Mouse (Mus musculus) neural tube, embryonic 15.5 days (tissue): Measurements from ENCODE around the gene Mrpl54. TPM values are rescaled to one million over a fixed set of nuclear protein-coding genes. Genes with fewer than 3 reads are reported as not detected.

Source experiments
- ATAC-seq: fragments of 200-750 bp; cut with Nextera tagmentation; 2 replicates; pipeline ENCODE4 v1.8.0; 2017; ENCODE audit warnings: mild to moderate bottlenecking, moderate TSS enrichment, moderate library complexity; ENCODE audit not compliant: low FRiP score
- H3K27ac ChIP-seq: fragments of 300-500 bp; sonication (generic); replicated peaks from 2 replicates; pipeline ENCODE4 v1.5.1; 2015; ENCODE audit warnings: mild to moderate bottlenecking, inconsistent platforms
- H3K27me3 ChIP-seq: fragments of 300-500 bp; sonication (generic); replicated peaks from 2 replicates; pipeline ENCODE4 v1.6.1; 2015; ENCODE audit warnings: inconsistent platforms
- H3K36me3 ChIP-seq: fragments of 300-500 bp; sonication (generic); 2 replicates; pipeline ENCODE4 v1.6.1; 2015; ENCODE audit warnings: inconsistent platforms
- H3K4me1 ChIP-seq: fragments of 300-500 bp; sonication (generic); 2 replicates; pipeline ENCODE4 v1.6.1; 2015; ENCODE audit warnings: inconsistent platforms
- H3K4me2 ChIP-seq: fragments of 300-500 bp; sonication (generic); 2 replicates; pipeline ENCODE4 v1.6.1; 2015; ENCODE audit warnings: inconsistent platforms, mild to moderate bottlenecking, moderate library complexity
- H3K4me3 ChIP-seq: fragments of 300-500 bp; sonication (generic); replicated peaks from 2 replicates; pipeline ENCODE4 v1.5.1; 2015; ENCODE audit warnings: mild to moderate bottlenecking, inconsistent platforms
- H3K9ac ChIP-seq: fragments of 300-500 bp; sonication (generic); replicated peaks from 2 replicates; pipeline ENCODE4 v1.6.1; 2015; ENCODE audit warnings: mild to moderate bottlenecking, inconsistent platforms
- H3K9me3 ChIP-seq: fragments of 300-500 bp; sonication (generic); replicated peaks from 2 replicates; pipeline ENCODE4 v1.6.1; 2016; ENCODE audit warnings: inconsistent platforms
- WGBS: fragments of 180-500 bp; shearing (Covaris S2); methylation state at CpG from one replicate; pipeline ENCODE4 v1.1.7; 2015; ENCODE audit warnings: mixed read lengths; 5-methylcytosine and 5-hydroxymethylcytosine counted together
- polyA plus RNA-seq: library from polyadenylated mRNA; unstranded; fragments of >200 nt; fragmentation: Nextera tagmentation; extraction: Ambion mirVana; gene quantifications from 2 replicates; pipeline ENCODE4 v1.2.1, GENCODE M21; 2015

The Mrpl54 gene
- polyA plus RNA-seq, 1 experiment from 2014 or later, result 155 TPM

GRCm38 (mm10) chr10:81279496-81279895 is 12.8 kb upstream of the Mrpl54 start:
- no peak overlapping the region for H3K27ac ChIP-seq
- H3K4me3 ChIP-seq, result no peak overlapping the region
- no peak overlapping the region for H3K4me2 ChIP-seq
- no peak overlapping the region for H3K9ac ChIP-seq
- no peaks in the 10 kb centered on the region for H3K4me1 ChIP-seq
- 31% methylated on average over 10 of the region's 10 CpGs for WGBS
- no peaks in the 10 kb centered on the region for H3K9me3 ChIP-seq
- ATAC-seq, result no peak
- peaks cover 23% of the 10 kb centered on the region for H3K27me3 ChIP-seq
- H3K36me3 ChIP-seq, result no peaks in the 10 kb centered on the region; the same call in 1 of the 2 replicates

GRCm38 (mm10) chr10:81277676-81278075 is 10.9 kb upstream of the Mrpl54 start:
- Histone ChIP-seq H3K36me3 (peaks cover 9% of the 10 kb centered on the region), H3K4me2 (no peak overlapping the region), H3K27ac (no peak overlapping the region), H3K9ac (no peak overlapping the region), H3K9me3 (no peaks in the 10 kb centered on the region), H3K27me3 (peaks cover 7% of the 10 kb centered on the region), H3K4me1 (no peaks in the 10 kb centered on the region), H3K4me3 (no peak overlapping the region)
- no peak for ATAC-seq
- WGBS, result 85% methylated on average over 22 of the region's 22 CpGs

- Histone ChIP-seq H3K36me3 (peaks cover 32% of the 10 kb centered on the region), H3K4me2 (no peak overlapping the region), H3K27me3 (0 out of 2 replicates have a peak, but pooled peaks cover 3% of the 10 kb centered on the region), H3K9me3 (no peaks in the 10 kb centered on the region), H3K4me3 (no peak overlapping the region), H3K9ac (no peak overlapping the region), H3K4me1 (peaks cover 6% of the 10 kb centered on the region), H3K27ac (no peak overlapping the region)
- ATAC-seq, result no peak
- 95% methylated on average over 19 of the region's 19 CpGs for WGBS
Measured at GRCm38 (mm10) chr10:81273842-81274241, 7.1 kb upstream of the Mrpl54 start.

GRCm38 (mm10) chr10:81272356-81272755 is 5.6 kb upstream of the Mrpl54 start:
- Histone ChIP-seq H3K27me3 (no peaks in the 10 kb centered on the region), H3K9me3 (no peaks in the 10 kb centered on the region), H3K4me2 (no peak overlapping the region), H3K4me1 (peaks cover 17% of the 10 kb centered on the region), H3K4me3 (no peak overlapping the region), H3K27ac (no peak overlapping the region), H3K36me3 (peaks cover 32% of the 10 kb centered on the region), H3K9ac (no peak overlapping the region)
- 94% methylated on average over 21 of the region's 21 CpGs for WGBS
- no peak for ATAC-seq

GRCm38 (mm10) chr10:81268643-81269412 is 2.1 kb upstream of the Mrpl54 start:
- H3K4me1 ChIP-seq, result peaks cover 39% of the 10 kb centered on the region
- H3K9ac ChIP-seq, result peak overlapping the region; percentile 88
- H3K4me3 ChIP-seq, result peak overlapping the region; percentile 66
- no peak overlapping the region for H3K27ac ChIP-seq
- no peak for ATAC-seq
- H3K4me2 ChIP-seq, result peak overlapping the region; percentile 82
- 85% methylated on average over 16 of the region's 16 CpGs for WGBS
- H3K9me3 ChIP-seq, result no peaks in the 10 kb centered on the region
- peaks cover 48% of the 10 kb centered on the region for H3K36me3 ChIP-seq
- no peaks in the 10 kb centered on the region for H3K27me3 ChIP-seq

- Histone ChIP-seq H3K4me3 (peak overlapping the region; percentile 66), H3K4me2 (peak overlapping the region; percentile 82), H3K27ac (peak overlapping the region; percentile 54), H3K36me3 (peaks cover 49% of the 10 kb centered on the region), H3K4me1 (peaks cover 39% of the 10 kb centered on the region), H3K9ac (peak overlapping the region; percentile 88), H3K27me3 (no peaks in the 10 kb centered on the region), H3K9me3 (no peaks in the 10 kb centered on the region)
- ATAC-seq, result peak; percentile 58
- 6% methylated on average over 23 of the region's 23 CpGs for WGBS
Measured at GRCm38 (mm10) chr10:81268056-81268455, 1.3 kb upstream of the Mrpl54 start.

- peaks cover 43% of the 10 kb centered on the region for H3K36me3 ChIP-seq
- no peak for ATAC-seq
- 98% methylated on average over 8 of the region's 8 CpGs for WGBS
Measured at GRCm38 (mm10) chr10:81265540-81265939, 1.2 kb downstream of the Mrpl54 start.

GRCm38 (mm10) chr10:81261025-81261424 is 5.7 kb downstream of the Mrpl54 start:
- ATAC-seq, result no peak
- Histone ChIP-seq H3K36me3 (peaks cover 45% of the 10 kb centered on the region), H3K4me3 (no peak overlapping the region), H3K9me3 (no peaks in the 10 kb centered on the region), H3K4me1 (peaks cover 41% of the 10 kb centered on the region), H3K4me2 (no peak overlapping the region), H3K9ac (no peak overlapping the region), H3K27ac (no peak overlapping the region), H3K27me3 (peaks cover 37% of the 10 kb centered on the region)
- 95% methylated on average over 4 of the region's 4 CpGs for WGBS

More at GRCm38 (mm10) chr10:81265540-81265939, 1.2 kb downstream of the Mrpl54 start:
- Histone ChIP-seq H3K4me3 (peak overlapping the region; percentile 88), H3K4me1 (peaks cover 39% of the 10 kb centered on the region), H3K27me3 (0 out of 2 replicates have a peak, but pooled peaks cover under 1% of the 10 kb centered on the region), H3K9ac (peak overlapping the region; percentile 80; the same call in 1 of the 2 replicates), H3K4me2 (peak overlapping the region; percentile 66), H3K9me3 (no peaks in the 10 kb centered on the region), H3K27ac (no peak overlapping the region)

- peaks cover 35% of the 10 kb centered on the region for H3K36me3 ChIP-seq
- H3K9ac ChIP-seq, result 0 out of 2 replicates have a peak overlapping the region, but pooled peaks have one; percentile 17
- WGBS, result 47% methylated on average over 21 of the region's 21 CpGs
- H3K4me3 ChIP-seq, result no peak overlapping the region
- no peak for ATAC-seq
- no peak overlapping the region for H3K27ac ChIP-seq
- 0 out of 2 replicates have a peak overlapping the region, but pooled peaks have one; percentile 2 for H3K4me2 ChIP-seq
- peaks cover 28% of the 10 kb centered on the region for H3K4me1 ChIP-seq
- H3K27me3 ChIP-seq, result peaks cover 37% of the 10 kb centered on the region
- H3K9me3 ChIP-seq, result no peaks in the 10 kb centered on the region
Measured at GRCm38 (mm10) chr10:81259225-81259884, 7.4 kb downstream of the Mrpl54 start.

- Histone ChIP-seq H3K27me3 (peaks cover 37% of the 10 kb centered on the region), H3K4me3 (peak overlapping the region; percentile 54), H3K4me2 (peak overlapping the region; percentile 93), H3K9ac (peak overlapping the region; percentile 57), H3K27ac (no peak overlapping the region), H3K36me3 (peaks cover 18% of the 10 kb centered on the region), H3K4me1 (peaks cover 37% of the 10 kb centered on the region), H3K9me3 (no peaks in the 10 kb centered on the region)
- 1% methylated on average over 62 of the region's 62 CpGs for WGBS
- peak; percentile 12; the same call in 1 of the 2 replicates for ATAC-seq
Measured at GRCm38 (mm10) chr10:81257158-81258039, 9.3 kb downstream of the Mrpl54 start.

GRCm38 (mm10) chr10:81254886-81255285 is 11.8 kb downstream of the Mrpl54 start:
- Histone ChIP-seq H3K27me3 (peaks cover 48% of the 10 kb centered on the region), H3K36me3 (0 out of 2 replicates have a peak, but pooled peaks cover 3% of the 10 kb centered on the region), H3K27ac (no peak overlapping the region), H3K4me3 (no peak overlapping the region), H3K4me2 (no peak overlapping the region), H3K9ac (no peak overlapping the region), H3K9me3 (no peaks in the 10 kb centered on the region), H3K4me1 (peaks cover 43% of the 10 kb centered on the region)
- 48% methylated on average over 1 of the region's 1 CpGs for WGBS
- ATAC-seq, result no peak
